25 mouse cellular contexts compared by ENCODE assay signal in genomic region chr13:73395856-73396255, GRCm38 (mm10).
"Had no signal": no experiment of that assay in that cellular context is flagged by ENCODE, and none has a peak within 500 bp of the region (broad histone marks: within the 10 kb centered on the region; RNA-seq: fewer than 3 reads in every experiment).

No protein-coding gene starts in this region.

- H3K36me3 ChIP-seq: heart, embryonic 13.5 days; heart, embryonic 15.5 days; hindbrain, embryonic 10.5 days; hindbrain, embryonic 12.5 days; intestine, embryonic 15.5 days; limb, embryonic 10.5 days; limb, embryonic 12.5 days; liver, embryonic 13.5 days had no signal

- H3K9ac ChIP-seq: heart, embryonic 13.5 days; heart, embryonic 15.5 days; hindbrain, embryonic 12.5 days; hindbrain, embryonic 14.5 days; intestine, embryonic 15.5 days; limb, embryonic 12.5 days; liver, embryonic 13.5 days had no signal

- H3K27me3 ChIP-seq: heart, embryonic 13.5 days; heart, embryonic 15.5 days; intestine, embryonic 15.5 days; liver, embryonic 13.5 days had no signal

- DNase-seq: gastrocnemius, postnatal 10 days; gastrocnemius, postnatal 25 days; heart, adult 2 months; heart, postnatal 4 days; kidney, adult 18-20 months; kidney, adult 8-10 months; kidney, postnatal 10 days; kidney, postnatal 25 days; kidney, postnatal 4 days; liver; liver, embryonic 13.5 days had no signal

- H3K4me2 ChIP-seq: heart, embryonic 13.5 days; heart, embryonic 15.5 days; hindbrain, embryonic 12.5 days; hindbrain, embryonic 14.5 days; intestine, embryonic 15.5 days; limb, embryonic 12.5 days; liver, embryonic 11.5 days; liver, embryonic 13.5 days had no signal

- H3K9me3 ChIP-seq: heart, embryonic 15.5 days; hindbrain, embryonic 10.5 days; intestine, embryonic 15.5 days; limb, embryonic 10.5 days; liver, embryonic 13.5 days had no signal

- H3K4me3 ChIP-seq: heart, adult 2 months; heart, embryonic 13.5 days; heart, embryonic 15.5 days; hindbrain, embryonic 10.5 days; hindbrain, embryonic 12.5 days; intestine, embryonic 15.5 days; layer of hippocampus, adult 2 months; left cerebral cortex, adult 2 months; limb, embryonic 10.5 days; limb, embryonic 12.5 days; liver, embryonic 13.5 days had no signal

- ATAC-seq: hindbrain, embryonic 16.5 days; inflammation-experienced regulatory T-cells, adult 6 months; intestine, embryonic 15.5 days; intestine, postnatal 0 days had no signal

- H3K27ac ChIP-seq: heart, adult 2 months; heart, embryonic 13.5 days; heart, embryonic 15.5 days; hindbrain, embryonic 10.5 days; hindbrain, embryonic 12.5 days; hindbrain, embryonic 14.5 days; intestine, embryonic 15.5 days; layer of hippocampus, adult 2 months; left cerebral cortex, adult 2 months; limb, embryonic 10.5 days; limb, embryonic 12.5 days; liver, embryonic 13.5 days had no signal

- H3K4me1 ChIP-seq: hindbrain, embryonic 12.5 days; intestine, embryonic 15.5 days; limb, embryonic 10.5 days; limb, embryonic 12.5 days; liver, embryonic 13.5 days had no signal
